8 mouse cellular contexts compared by ENCODE assay signal in the genomic region with DNA sequence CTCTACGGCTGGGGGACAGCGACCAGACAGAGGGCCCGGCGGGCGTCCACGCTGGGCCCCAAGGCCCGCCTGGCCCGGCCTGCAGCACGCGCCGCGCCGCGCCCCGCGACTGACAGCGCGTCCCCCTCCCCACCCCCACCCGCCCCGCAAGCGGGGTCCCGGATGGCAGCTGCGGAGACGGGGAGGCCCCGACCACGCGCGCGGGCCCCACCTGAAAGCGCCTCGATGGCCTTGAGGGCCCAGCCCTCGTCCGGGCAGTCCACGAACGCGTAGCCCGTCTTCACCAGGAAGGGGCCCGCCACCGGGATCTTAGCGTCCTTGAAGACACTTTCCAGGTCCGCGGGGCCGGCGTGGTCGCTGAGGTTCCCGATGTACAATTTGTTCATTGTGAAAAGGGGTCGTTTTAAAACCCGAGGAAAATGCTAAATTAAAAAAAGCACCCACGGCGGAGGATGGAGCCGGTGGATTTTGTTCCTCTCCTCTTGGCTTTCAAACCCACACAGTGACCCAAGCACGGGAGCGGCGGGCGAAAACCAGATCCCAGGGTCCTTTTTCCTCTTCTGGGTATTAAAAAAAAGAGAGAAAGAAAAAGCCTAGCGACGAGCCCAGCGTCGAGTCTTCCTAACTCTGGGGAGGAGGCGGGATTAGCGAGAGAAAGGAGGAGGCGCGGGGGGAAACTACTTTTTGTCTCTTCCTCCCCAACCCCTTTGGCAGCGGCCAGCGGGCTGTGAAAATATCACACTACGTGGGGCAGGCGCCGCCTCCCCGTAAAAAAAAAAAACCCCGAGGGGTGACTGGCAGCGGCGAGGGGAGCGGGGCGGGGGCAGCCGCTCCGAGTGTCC. TPM values are rescaled to one million over a fixed set of nuclear protein-coding genes. Genes with fewer than 3 reads are reported as not detected.
DNase-seq lines count a peak whose midpoint lies in the region; ATAC-seq and TF ChIP-seq lines count a peak whose summit lies in the region.

No protein-coding gene starts in this region.

- peak overlapping the region; percentile 91 for H3K9ac ChIP-seq in ES-E14 (ENCODE audit: insufficient read depth, low read depth, low read length, poor library complexity, severe bottlenecking)
- peak overlapping the region; percentile 97 for H3K9ac ChIP-seq in embryonic facial prominence, embryonic 13.5 days
- peak overlapping the region; percentile 97 for H3K9ac ChIP-seq in hindbrain, embryonic 12.5 days
- H3K9ac ChIP-seq in liver, embryonic 15.5 days: peak overlapping the region; percentile 81

- H3K4me3 ChIP-seq in ES-E14 (ENCODE audit: insufficient read depth in 1 of 2, low read depth in 1 of 2, low read length in 2 of 2, poor library complexity in 1 of 2, severe bottlenecking in 1 of 2): peak overlapping the region; percentile 89 to 90
- peak overlapping the region; percentile 92 for H3K4me3 ChIP-seq in embryonic facial prominence, embryonic 13.5 days
- H3K4me3 ChIP-seq in hindbrain, embryonic 12.5 days: peak overlapping the region; percentile 97
- H3K4me3 ChIP-seq in liver, embryonic 15.5 days (replicated peaks): peak overlapping the region; percentile 78

- H3K27me3 ChIP-seq in embryonic facial prominence, embryonic 13.5 days: no peaks in the 10 kb centered on the region
- no peaks in the 10 kb centered on the region for H3K27me3 ChIP-seq in hindbrain, embryonic 12.5 days
- no peaks in the 10 kb centered on the region for H3K27me3 ChIP-seq in liver, embryonic 15.5 days

- H3K4me1 ChIP-seq in ES-E14 (ENCODE audit: control insufficient read depth in 2 of 2, insufficient read depth in 2 of 2, low read length in 2 of 2, poor library complexity in 1 of 2): peaks cover 9 to 16% of the 10 kb centered on the region in 2 experiments
- peaks cover 39% of the 10 kb centered on the region for H3K4me1 ChIP-seq in embryonic facial prominence, embryonic 13.5 days
- peaks cover 34% of the 10 kb centered on the region for H3K4me1 ChIP-seq in hindbrain, embryonic 12.5 days
- peaks cover 42% of the 10 kb centered on the region for H3K4me1 ChIP-seq in liver, embryonic 15.5 days (replicated peaks)

- no peaks in the 10 kb centered on the region for H3K9me3 ChIP-seq in ES-E14 (ENCODE audit: control insufficient read depth, insufficient read depth, low read depth, low read length)
- no peaks in the 10 kb centered on the region for H3K9me3 ChIP-seq in embryonic facial prominence, embryonic 13.5 days
- no peaks in the 10 kb centered on the region for H3K9me3 ChIP-seq in hindbrain, embryonic 12.5 days (replicated peaks)
- H3K9me3 ChIP-seq in liver, embryonic 15.5 days (replicated peaks): no peaks in the 10 kb centered on the region

- no peaks in the 10 kb centered on the region for H3K36me3 ChIP-seq in ES-E14 (ENCODE audit: control insufficient read depth, insufficient read depth, low read length, poor library complexity, severe bottlenecking)
- no peaks in the 10 kb centered on the region for H3K36me3 ChIP-seq in embryonic facial prominence, embryonic 13.5 days
- no peaks in the 10 kb centered on the region for H3K36me3 ChIP-seq in hindbrain, embryonic 12.5 days
- H3K36me3 ChIP-seq in liver, embryonic 15.5 days (replicated peaks): no peaks in the 10 kb centered on the region

- no peak for ATAC-seq in cerebellum, adult (ENCODE audit: insufficient number of reproducible peaks, low FRiP score, low TSS enrichment)
- ATAC-seq in embryonic facial prominence, embryonic 13.5 days (ENCODE audit: insufficient number of reproducible peaks, insufficient read depth, low FRiP score, low TSS enrichment, low read depth): no peak
- ATAC-seq in hindbrain, embryonic 12.5 days (ENCODE audit: low FRiP score): peak; percentile 5
- ATAC-seq in liver, embryonic 15.5 days (ENCODE audit: insufficient read depth): no peak
- no peak for ATAC-seq in erythroid progenitor cell, adult 5-6 weeks (replicated peaks; ENCODE audit: low FRiP score, poor library complexity, severe bottlenecking)

- peak overlapping the region; percentile 96 for H3K4me2 ChIP-seq in embryonic facial prominence, embryonic 13.5 days
- peak overlapping the region; percentile 91 for H3K4me2 ChIP-seq in hindbrain, embryonic 12.5 days (replicated peaks)
- peak overlapping the region; percentile 96 for H3K4me2 ChIP-seq in liver, embryonic 15.5 days

- under 1% methylated on average over 76 of the region's 76 CpGs for whole genome bisulfite sequencing in embryonic facial prominence, embryonic 13.5 days
- WGBS in hindbrain, embryonic 12.5 days: 1% methylated on average over 58 of the region's 76 CpGs
- under 1% methylated on average over 76 of the region's 76 CpGs for whole genome bisulfite sequencing in liver, embryonic 15.5 days (ENCODE audit: insufficient replicate concordance)

- peak overlapping the region; percentile 99 for H3K27ac ChIP-seq in ES-E14 (ENCODE audit: insufficient read depth, low read depth, low read length, poor library complexity, severe bottlenecking)
- peak overlapping the region; percentile 99 for H3K27ac ChIP-seq in embryonic facial prominence, embryonic 13.5 days
- H3K27ac ChIP-seq in hindbrain, embryonic 12.5 days: peak overlapping the region; percentile 98
- peak overlapping the region; percentile 97 for H3K27ac ChIP-seq in liver, embryonic 15.5 days (replicated peaks)

- peak; percentile 27 to 35 for DNase-seq in cerebellum, postnatal 14 days
- no peak for DNase-seq in ES-E14 (ENCODE audit: low read depth, low spot score)
- peak; percentile 94 for DNase-seq in retina, postnatal 1 day

- in situ Hi-C loops in ES-E14 (cut with MboI; ENCODE audit: low sequenced_read_pairs in 2 of 2, unreplicated experiment in 2 of 2): no loop called here

TF ChIP-seq in ES-E14, 5 proteins besides CTCF, POLR2A, EP300 and RAD21:
- TF ChIP-seq MAFK (IDR thresholded peaks at IDR 0.05; ENCODE audit: insufficient read depth, low read depth, low read length): 0 out of 2 replicates have a peak, but pooled peaks have one; percentile 11
- TF ChIP-seq ZC3H11A (IDR thresholded peaks at IDR 0.05; ENCODE audit: borderline replicate concordance, low read depth, low read length): no peak
- TF ChIP-seq CHD2 (IDR thresholded peaks at IDR 0.05; ENCODE audit: low read depth, low read length): no peak

RNA-seq across cellular contexts. Expression of gene Igf2bp3, which starts 0.5 kb away (rescaled TPM):
- 20.0 and 32.8 TPM in 2 replicates for total RNA-seq in ES-E14 (2012; rRNA removed)
- polyA plus RNA-seq in embryonic facial prominence, embryonic 13.5 days (2015; fragmentation: Nextera tagmentation; extraction: Ambion mirVana): 69.9 and 75.5 TPM in 2 replicates
- polyA plus RNA-seq in hindbrain, embryonic 12.5 days (2016; fragmentation: Nextera tagmentation; extraction: Ambion mirVana): 95.3 and 100 TPM in 2 replicates
- 16.3 and 18.5 TPM in 2 replicates for polyA plus RNA-seq in liver, embryonic 15.5 days (2015; fragmentation: Nextera tagmentation; extraction: Ambion mirVana)
- total RNA-seq in erythroid progenitor cell, adult 5-6 weeks (2015; ENCODE audit: low replicate concordance): not detected in 2 replicates
- not detected in 2 replicates for total RNA-seq in erythroid progenitor cell, adult 5-6 weeks (2017; ENCODE audit: low replicate concordance)

RNA-seq across cellular contexts. Expression of gene Tra2a, which starts 49.5 kb away (rescaled TPM):
- total RNA-seq in ES-E14 (2012; rRNA removed): 105 and 136 TPM in 2 replicates
- polyA plus RNA-seq in embryonic facial prominence, embryonic 13.5 days (2015; fragmentation: Nextera tagmentation; extraction: Ambion mirVana): 136 and 143 TPM in 2 replicates
- polyA plus RNA-seq in hindbrain, embryonic 12.5 days (2016; fragmentation: Nextera tagmentation; extraction: Ambion mirVana): 142 and 148 TPM in 2 replicates
- polyA plus RNA-seq in liver, embryonic 15.5 days (2015; fragmentation: Nextera tagmentation; extraction: Ambion mirVana): 41.2 and 42.3 TPM in 2 replicates
- total RNA-seq in erythroid progenitor cell, adult 5-6 weeks (2015; ENCODE audit: low replicate concordance): 176 and 196 TPM in 2 replicates
- 116 and 133 TPM in 2 replicates for total RNA-seq in erythroid progenitor cell, adult 5-6 weeks (2017; ENCODE audit: low replicate concordance)
